Mouse (Mus musculus) liver, adult 10 weeks (tissue): ENCODE results near the gene Btg1-ps1. TPM values are rescaled to one million over a fixed set of nuclear protein-coding genes. Genes with fewer than 3 reads are reported as not detected.

ENCODE experiments used
- polyA plus RNA-seq: library from polyadenylated mRNA; stranded (reverse); fragments of 350-450 nt; fragmentation: Illumina TruSeq; extraction: RNeasy Lipid Tissue Mini Kit (QIAGEN cat#74804); gene quantifications from one replicate; pipeline ENCODE4 v1.2.3, GENCODE M21; 2014; ENCODE audit warnings: low read depth, low replicate concordance

Btg1-ps1 gene
- polyA plus RNA-seq, result not detected

DNA sequence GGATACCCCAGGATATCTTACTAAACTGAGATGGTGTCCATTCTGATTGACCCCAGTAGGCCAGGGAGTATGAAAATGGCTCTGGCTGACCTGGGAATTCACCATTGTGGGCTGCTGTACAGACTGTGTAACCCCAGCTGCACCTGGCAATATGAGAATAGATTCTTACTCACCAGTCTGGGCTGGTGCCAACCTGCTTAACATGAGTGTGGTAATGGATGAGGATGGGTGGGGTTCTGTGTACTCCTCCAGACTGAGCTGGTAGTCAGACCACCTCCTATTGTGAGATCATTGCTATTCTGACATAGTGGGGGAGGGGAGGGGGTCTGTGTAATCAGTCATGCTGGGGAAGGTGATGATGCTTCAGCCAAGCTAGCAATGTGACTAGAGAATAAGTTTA lies at the start of gene Btg1-ps1:
Btg1-ps1 (minus strand) TSS at position 219 of the 400 bp plus-strand sequence.

DNA sequence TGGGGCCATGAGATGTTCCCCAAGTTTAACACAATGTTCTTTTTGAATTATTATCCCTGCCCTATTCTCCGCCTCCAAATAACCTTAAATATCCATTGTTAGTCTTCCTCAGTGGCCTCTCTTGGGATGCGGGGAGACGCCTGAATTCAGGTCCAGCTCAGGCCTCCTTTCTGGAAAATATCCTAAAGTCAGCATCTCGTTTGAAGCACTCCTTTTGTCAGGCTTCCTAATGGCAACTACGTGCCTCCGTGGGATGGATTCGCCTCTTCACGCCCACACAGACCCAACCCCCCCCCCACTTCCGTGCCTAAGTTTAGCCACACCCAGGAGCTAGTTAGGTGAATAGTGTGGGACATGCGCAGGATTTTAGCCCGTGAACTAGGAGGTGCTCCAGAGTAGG lies 47.6 kb upstream of the Btg1-ps1 start, which contains the start of gene Rhox10:
Rhox10 (plus strand) TSS at position 301 of the 400 bp plus-strand sequence.

DNA sequence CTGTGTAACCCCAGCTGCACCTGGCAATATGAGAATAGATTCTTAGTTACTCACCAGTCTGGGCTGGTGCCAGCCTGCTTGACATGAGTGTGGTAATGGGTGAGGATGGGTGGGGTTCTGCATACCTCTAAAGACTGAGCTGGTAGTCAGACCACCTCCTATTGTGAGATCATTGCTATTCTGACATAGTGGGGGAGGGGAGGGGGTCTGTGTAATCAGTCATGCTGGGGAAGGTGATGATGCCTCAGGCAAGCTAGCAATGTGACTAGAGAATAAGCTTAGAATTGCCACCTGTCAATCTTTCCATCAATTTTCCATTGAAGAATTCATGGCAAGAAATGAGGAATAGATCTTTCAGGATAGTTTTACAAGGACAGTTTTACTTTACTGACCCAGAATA lies 24.4 kb upstream of the Btg1-ps1 start, which contains the start of gene Btg1-ps2:
Btg1-ps2 (minus strand) TSS at position 101 of the 400 bp plus-strand sequence.

Other genes starting within 250 kb of the Btg1-ps1 start
- gene Rhox5, start 214.0 kb downstream of the Btg1-ps1 start, polyA plus RNA-seq, result not detected
- gene Rhox6, start 191.9 kb downstream of the Btg1-ps1 start, polyA plus RNA-seq, result not detected
- not detected for gene Rhox7a, start 187.1 kb downstream of the Btg1-ps1 start, polyA plus RNA-seq
- gene Rhox8, start 139.9 kb downstream of the Btg1-ps1 start, polyA plus RNA-seq, result not detected
- gene Rhox7b, start 121.6 kb downstream of the Btg1-ps1 start, polyA plus RNA-seq, result not detected
- gene Rhox9, start 117.0 kb downstream of the Btg1-ps1 start, polyA plus RNA-seq, result not detected
- gene Btg1-ps2, start 24.3 kb upstream of the Btg1-ps1 start, polyA plus RNA-seq, result not detected
- not detected for gene Rhox10, start 47.7 kb upstream of the Btg1-ps1 start, polyA plus RNA-seq
- not detected for gene Rhox11, start 66.3 kb upstream of the Btg1-ps1 start, polyA plus RNA-seq
- not detected for gene Rhox12, start 92.1 kb upstream of the Btg1-ps1 start, polyA plus RNA-seq
- gene Rhox13, start 102.4 kb upstream of the Btg1-ps1 start, polyA plus RNA-seq, result not detected
- 28.3 TPM for gene Zbtb33, start 171.0 kb upstream of the Btg1-ps1 start, polyA plus RNA-seq
- not detected for gene Tmem255a, start 233.6 kb upstream of the Btg1-ps1 start, polyA plus RNA-seq